26 mouse cellular contexts compared by ENCODE assay signal in the genomic region with DNA sequence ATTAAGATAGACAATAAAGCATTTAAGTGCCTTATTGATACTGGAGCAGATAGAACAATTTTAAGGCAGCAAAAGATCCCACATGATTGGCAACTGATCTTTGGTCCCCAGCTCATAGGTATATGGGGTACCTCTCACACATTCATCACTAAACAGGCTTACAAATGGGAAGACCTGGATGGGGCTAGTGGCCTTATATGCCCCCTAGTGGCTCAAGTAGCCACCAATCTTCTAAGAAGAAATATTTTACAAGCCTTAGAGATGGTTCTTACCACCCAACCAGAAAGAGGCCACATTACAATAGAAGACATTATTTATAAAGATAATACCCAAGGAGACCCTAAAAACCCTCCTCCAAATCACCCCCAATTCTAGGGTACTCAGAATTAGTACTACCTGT. TPM values are rescaled to one million over a fixed set of nuclear protein-coding genes. Genes with fewer than 3 reads are reported as not detected.
"Had no signal": no experiment of that assay in that cellular context is flagged by ENCODE, and none has a peak within 500 bp of the region (broad histone marks: within the 10 kb centered on the region; RNA-seq: fewer than 3 reads in every experiment).

No protein-coding gene starts in this region.

- H3K4me2 ChIP-seq: neural tube, embryonic 12.5 days; neural tube, embryonic 13.5 days; neural tube, embryonic 15.5 days; stomach, embryonic 15.5 days had no signal

- H3K4me3 ChIP-seq: neural tube, embryonic 12.5 days; neural tube, embryonic 13.5 days; neural tube, embryonic 15.5 days; stomach, embryonic 15.5 days had no signal

- H3K27me3 ChIP-seq: neural tube, embryonic 12.5 days; neural tube, embryonic 13.5 days; neural tube, embryonic 15.5 days; stomach, embryonic 15.5 days had no signal

- H3K27ac ChIP-seq: neural tube, embryonic 12.5 days; neural tube, embryonic 13.5 days; neural tube, embryonic 15.5 days; stomach, embryonic 15.5 days; stomach, postnatal 0 days had no signal

- DNase-seq: retina, postnatal 1 day; right cerebral cortex, adult 18-20 months; right cerebral cortex, postnatal 14 days; right cerebral cortex, postnatal 25 days; right cerebral cortex, postnatal 4 days; spleen, adult 18-20 months; thymus, adult 18-20 months; thymus, postnatal 14 days; thymus, postnatal 25 days; thymus, postnatal 36 days; thymus, postnatal 4 days had no signal

- H3K9ac ChIP-seq: neural tube, embryonic 12.5 days; neural tube, embryonic 13.5 days; neural tube, embryonic 15.5 days; stomach, embryonic 15.5 days had no signal

- H3K36me3 ChIP-seq: neural tube, embryonic 12.5 days; neural tube, embryonic 13.5 days; neural tube, embryonic 15.5 days; stomach, embryonic 15.5 days had no signal

- H3K4me1 ChIP-seq: neural tube, embryonic 12.5 days; neural tube, embryonic 13.5 days; neural tube, embryonic 15.5 days; stomach, embryonic 15.5 days had no signal

RNA-seq across cellular contexts. Expression of gene Olfr402, which starts 7.5 kb away (rescaled TPM):
- total RNA-seq: neutrophil, adult 5-6 weeks had no signal
- polyA plus RNA-seq: neural tube, embryonic 11.5 days; neural tube, embryonic 12.5 days; neural tube, embryonic 13.5 days; neural tube, embryonic 14.5 days; neural tube, embryonic 15.5 days; small intestine, adult 2 months; spleen, adult 2 months; stomach, embryonic 14.5 days; stomach, embryonic 15.5 days; stomach, embryonic 16.5 days; stomach, postnatal 0 days; thymus, postnatal 0 days; urinary bladder, adult 2 months had no signal

RNA-seq across cellular contexts. Expression of gene Olfr401, which starts 32.4 kb away (rescaled TPM):
- total RNA-seq: neutrophil, adult 5-6 weeks had no signal
- polyA plus RNA-seq: neural tube, embryonic 11.5 days; neural tube, embryonic 12.5 days; neural tube, embryonic 13.5 days; neural tube, embryonic 14.5 days; neural tube, embryonic 15.5 days; small intestine, adult 2 months; spleen, adult 2 months; stomach, embryonic 14.5 days; stomach, embryonic 15.5 days; stomach, embryonic 16.5 days; stomach, postnatal 0 days; testis, adult 2 months; thymus, postnatal 0 days; urinary bladder, adult 2 months had no signal

RNA-seq across cellular contexts. Expression of gene Olfr403, which starts 40.2 kb away (rescaled TPM):
- total RNA-seq: neutrophil, adult 5-6 weeks had no signal
- polyA plus RNA-seq: neural tube, embryonic 11.5 days; neural tube, embryonic 12.5 days; neural tube, embryonic 13.5 days; neural tube, embryonic 14.5 days; neural tube, embryonic 15.5 days; small intestine, adult 2 months; spleen, adult 2 months; stomach, embryonic 14.5 days; stomach, embryonic 15.5 days; stomach, embryonic 16.5 days; stomach, postnatal 0 days; testis, adult 2 months; thymus, postnatal 0 days; urinary bladder, adult 2 months had no signal
